Mouse (Mus musculus) bone marrow macrophage, adult 2 months (primary cell): ENCODE data around the gene Tead4.

ENCODE experiments used
- CTCF ChIP-seq: IDR thresholded peaks from 2 replicates; pipeline ENCODE4 v1.5.1; 2012; ENCODE audit warnings: low read depth, mild to moderate bottlenecking, low read length, moderate library complexity
- POLR2A ChIP-seq: IDR thresholded peaks from 2 replicates; pipeline ENCODE4 v1.6.1; 2012; ENCODE audit warnings: mild to moderate bottlenecking, low read depth, low read length, borderline replicate concordance

GRCm38 (mm10) chr6:128225009-128225845 lies 75.4 kb downstream of the Tead4 start:
- TF ChIP-seq CTCF = no peak
- TF ChIP-seq POLR2A = no peak
